Mouse (Mus musculus) midbrain, postnatal 0 days (tissue): ENCODE results near the gene Foxb1. TPM values are rescaled to one million over a fixed set of nuclear protein-coding genes. Genes with fewer than 3 reads are reported as not detected.
A peak's percentile ranks its signal among the peaks of the same experiment; 100 is the strongest.

ENCODE experiments used
- ATAC-seq: fragments of 200-750 bp; cut with Nextera tagmentation; 2 replicates; pipeline ENCODE4 v1.8.0; 2017; ENCODE audit warnings: moderate number of reproducible peaks, mild to moderate bottlenecking, moderate TSS enrichment, moderate library complexity; ENCODE audit not compliant: low FRiP score
- DNase-seq: peaks from one replicate; pipeline ENCODE4 v3.0.0-alpha.2; 2015; ENCODE audit warnings: low spot score
- H3K27ac ChIP-seq: fragments of 300-500 bp; sonication (generic); 2 replicates; pipeline ENCODE4 v1.5.1; 2014; ENCODE audit warnings: low read depth, mild to moderate bottlenecking, low read length, mixed read lengths
- H3K27me3 ChIP-seq: fragments of 300-500 bp; sonication (generic); 2 replicates; pipeline ENCODE4 v1.6.1; 2014; ENCODE audit warnings: low read length, control low read depth, mixed read lengths; ENCODE audit not compliant: insufficient read depth
- H3K36me3 ChIP-seq: fragments of 300-500 bp; sonication (generic); 2 replicates; pipeline ENCODE4 v1.6.1; 2014; ENCODE audit warnings: low read length, control low read depth, mixed read lengths; ENCODE audit not compliant: insufficient read depth
- H3K4me1 ChIP-seq: fragments of 300-500 bp; sonication (generic); 2 replicates; pipeline ENCODE4 v1.6.1; 2014; ENCODE audit warnings: mild to moderate bottlenecking, control low read depth, antibody characterized with exemption, low read length, mixed read lengths; ENCODE audit not compliant: insufficient read depth
- H3K4me2 ChIP-seq: fragments of 300-500 bp; sonication (generic); 2 replicates; pipeline ENCODE4 v1.6.1; 2014; ENCODE audit warnings: low read depth, mild to moderate bottlenecking, low read length, mixed read lengths; ENCODE audit not compliant: poor library complexity, severe bottlenecking
- H3K4me3 ChIP-seq: fragments of 300-500 bp; sonication (generic); 2 replicates; pipeline ENCODE4 v1.5.1; 2014; ENCODE audit warnings: low read depth, mild to moderate bottlenecking, low read length, moderate library complexity
- H3K9ac ChIP-seq: fragments of 300-500 bp; sonication (generic); replicated peaks from 2 replicates; pipeline ENCODE4 v1.6.1; 2014; ENCODE audit warnings: mild to moderate bottlenecking, low read length, moderate library complexity, mixed read lengths; ENCODE audit not compliant: poor library complexity, severe bottlenecking
- H3K9me3 ChIP-seq: fragments of 300-500 bp; sonication (generic); 2 replicates; pipeline ENCODE4 v1.6.1; 2016; ENCODE audit warnings: low read length, control low read depth
- CTCF ChIP-seq: IDR thresholded peaks from 2 replicates; pipeline ENCODE4 v1.5.1; 2016; ENCODE audit warnings: antibody characterized with exemption, mild to moderate bottlenecking
- WGBS: fragments of 180-500 bp; shearing (Covaris S2); extraction: QIAGEN DNeasy Blood & Tissue Kit; methylation state at CpG from one replicate; pipeline ENCODE4 v1.1.7; 2014; 5-methylcytosine and 5-hydroxymethylcytosine counted together
- polyA plus RNA-seq: library from polyadenylated mRNA; unstranded; fragments of >200 nt; fragmentation: Nextera tagmentation; extraction: Ambion mirVana; gene quantifications from 2 replicates; pipeline ENCODE4 v1.2.1, GENCODE M21; 2015
- total RNA-seq: library from RNA; depleted of rRNA; stranded (reverse); fragments of >200 nt; gene quantifications from 2 replicates; pipeline ENCODE4 v1.2.3, GENCODE M21; 2014

Foxb1 gene
- total and polyA plus RNA-seq, 2 experiments from 2014 or later = 16.5 to 18.1 TPM

- Histone ChIP-seq H3K9me3 (no peaks in the 10 kb centered on the region), H3K4me3 (peak overlapping the region; percentile 40), H3K4me1 (no peaks in the 10 kb centered on the region), H3K9ac (peak overlapping the region; percentile 42; the same call in 1 of the 2 replicates), H3K4me2 (peak overlapping the region; percentile 46), H3K36me3 (no peaks in the 10 kb centered on the region), H3K27ac (peak overlapping the region; percentile 51), H3K27me3 (peaks cover 67% of the 10 kb centered on the region)
- WGBS = under 1% methylated on average over 44 of the region's 44 CpGs
- no peak for TF ChIP-seq CTCF
- DNase-seq = no peak
- ATAC-seq = 0 out of 2 replicates have a peak, but pooled peaks have one; percentile 2
Measured at GRCm38 (mm10) chr9:69759721-69760221, 969 bp downstream of the Foxb1 start.

- 0% methylated on average over 38 of the region's 42 CpGs for WGBS
Measured at GRCm38 (mm10) chr9:69758946-69759615, 1.7 kb downstream of the Foxb1 start.

DNA sequence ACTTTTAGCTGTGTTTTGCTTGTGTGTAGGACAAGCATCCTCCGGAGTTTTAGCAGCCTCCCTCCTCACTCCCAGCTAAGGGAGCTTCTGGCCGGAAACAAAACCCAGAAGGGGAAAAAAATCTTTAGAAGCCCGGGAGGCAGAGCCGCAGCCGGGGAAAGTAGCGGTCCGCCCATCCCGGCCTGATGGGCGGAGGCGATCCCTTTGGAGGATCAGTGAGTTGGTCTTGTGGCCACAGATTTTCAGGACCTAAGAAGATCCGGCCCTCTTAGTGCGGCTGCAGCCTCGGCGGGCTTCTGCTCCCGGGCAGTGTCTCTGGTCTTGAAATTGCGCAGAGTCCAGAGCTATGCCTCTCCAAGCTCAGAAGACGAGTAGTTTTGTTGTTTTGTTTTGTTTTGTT is 2.2 kb downstream of the Foxb1 start:
- H3K9ac ChIP-seq = 0 out of 2 replicates have a peak overlapping the region, but pooled peaks have one; percentile 42
- H3K9me3 ChIP-seq = no peaks in the 10 kb centered on the region
- peak overlapping the region; percentile 46; the same call in 1 of the 2 replicates for H3K4me2 ChIP-seq
- H3K4me3 ChIP-seq = peak overlapping the region; percentile 40
- no peaks in the 10 kb centered on the region for H3K4me1 ChIP-seq
- whole genome bisulfite sequencing = under 1% methylated on average over 17 of the region's 17 CpGs
- H3K27ac ChIP-seq = no peak overlapping the region
- no peaks in the 10 kb centered on the region for H3K36me3 ChIP-seq
- ATAC-seq (no peak), DNase-seq (no peak)
- peaks cover 70% of the 10 kb centered on the region for H3K27me3 ChIP-seq
- no peak for TF ChIP-seq CTCF

More at GRCm38 (mm10) chr9:69758946-69759615, 1.7 kb downstream of the Foxb1 start:
- Histone ChIP-seq H3K4me3 (peak overlapping the region; percentile 40), H3K27ac (peak overlapping the region; percentile 51; the same call in 1 of the 2 replicates), H3K4me1 (no peaks in the 10 kb centered on the region), H3K4me2 (peak overlapping the region; percentile 46), H3K27me3 (peaks cover 71% of the 10 kb centered on the region), H3K9ac (0 out of 2 replicates have a peak overlapping the region, but pooled peaks have one; percentile 42), H3K36me3 (no peaks in the 10 kb centered on the region), H3K9me3 (no peaks in the 10 kb centered on the region)
- ATAC-seq = no peak
- TF ChIP-seq CTCF = no peak
- no peak for DNase-seq

- Histone ChIP-seq H3K9ac (no peak overlapping the region), H3K4me3 (peak overlapping the region; percentile 40; the same call in 1 of the 2 replicates), H3K27ac (no peak overlapping the region), H3K4me1 (no peaks in the 10 kb centered on the region), H3K9me3 (no peaks in the 10 kb centered on the region), H3K36me3 (no peaks in the 10 kb centered on the region), H3K27me3 (peaks cover 62% of the 10 kb centered on the region), H3K4me2 (peak overlapping the region; percentile 40)
- no peak for ATAC-seq
- DNase-seq = no peak
- WGBS = 22% methylated on average over 4 of the region's 4 CpGs
- no peak for TF ChIP-seq CTCF
Measured at GRCm38 (mm10) chr9:69757254-69757653, 3.5 kb downstream of the Foxb1 start.

DNA sequence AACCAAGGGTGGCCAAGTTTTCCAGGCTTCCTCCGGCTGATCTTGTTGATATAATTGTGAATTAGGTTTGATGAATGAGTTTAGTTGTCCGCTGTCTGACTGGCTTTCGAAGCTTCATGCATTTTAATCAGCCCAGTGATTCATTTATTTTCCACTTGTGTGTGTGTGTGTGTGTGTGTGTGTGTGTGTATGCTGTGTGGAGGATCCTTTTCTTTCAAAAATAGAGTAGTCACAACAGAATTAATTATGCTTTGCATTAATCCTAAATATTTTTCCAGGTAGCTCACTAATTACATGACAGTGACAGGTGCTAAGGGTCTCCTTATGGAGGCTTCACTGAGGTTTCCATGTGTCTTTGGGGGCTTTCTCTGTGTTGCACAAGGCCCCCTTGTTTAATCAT is 4.3 kb downstream of the Foxb1 start:
- H3K4me2 ChIP-seq = 0 out of 2 replicates have a peak overlapping the region, but pooled peaks have one; percentile 13
- no peak for TF ChIP-seq CTCF
- DNase-seq (no peak), ATAC-seq (no peak)
- H3K27ac ChIP-seq = no peak overlapping the region
- H3K4me3 ChIP-seq = no peak overlapping the region
- no peaks in the 10 kb centered on the region for H3K9me3 ChIP-seq
- H3K27me3 ChIP-seq = peaks cover 58% of the 10 kb centered on the region
- H3K36me3 ChIP-seq = no peaks in the 10 kb centered on the region
- no peaks in the 10 kb centered on the region for H3K4me1 ChIP-seq
- no peak overlapping the region for H3K9ac ChIP-seq
- 27% methylated on average over 3 of the region's 3 CpGs for WGBS

DNA sequence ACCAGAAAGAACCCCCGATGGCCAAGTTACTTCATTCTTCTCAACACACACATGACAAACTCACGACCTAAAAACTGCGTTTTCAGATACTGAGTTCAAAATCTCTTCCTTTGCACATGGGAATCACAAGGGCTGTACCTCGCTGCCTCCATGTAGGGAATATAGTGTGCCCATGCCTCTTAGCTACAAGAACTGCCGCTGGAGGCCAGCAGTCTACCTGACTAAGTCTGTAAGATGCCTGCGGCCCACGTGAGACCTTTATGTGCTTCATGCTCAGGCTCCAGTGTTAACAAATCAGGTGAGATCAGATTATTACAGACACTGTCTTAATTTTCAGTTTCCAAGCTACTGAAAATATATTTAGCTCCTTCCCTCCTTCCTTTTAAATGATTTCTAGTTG is 4.7 kb downstream of the Foxb1 start:
- H3K4me1 ChIP-seq = no peaks in the 10 kb centered on the region
- no peak for ATAC-seq
- peak overlapping the region; percentile 13; the same call in 1 of the 2 replicates for H3K4me2 ChIP-seq
- TF ChIP-seq CTCF = peak; percentile 10; the same call in 1 of the 2 replicates
- no peak overlapping the region for H3K27ac ChIP-seq
- H3K9ac ChIP-seq = no peak overlapping the region
- no peak overlapping the region for H3K4me3 ChIP-seq
- H3K27me3 ChIP-seq = peaks cover 54% of the 10 kb centered on the region
- DNase-seq = no peak
- WGBS = 29% methylated on average over 7 of the region's 7 CpGs
- H3K9me3 ChIP-seq = no peaks in the 10 kb centered on the region
- no peaks in the 10 kb centered on the region for H3K36me3 ChIP-seq
